Mouse (Mus musculus) retina, postnatal 1 day (tissue): ENCODE data around the gene Tmc1.

ENCODE experiments used
- DNase-seq: peaks from one replicate; pipeline ENCODE4 v3.0.0-alpha.2; 2012

The Tmc1 gene

GRCm38 (mm10) chr19:20953874-20954273 is at the start of gene Tmc1:
Gene Tmc1 (minus strand): TSS chr19:20954202.
- DNase-seq = no peak

GRCm38 (mm10) chr19:21001552-21001951 is 47.5 kb upstream of the Tmc1 start:
- no peak for DNase-seq

- no peak for DNase-seq
Observed at GRCm38 (mm10) chr19:20979244-20979643, 25.2 kb upstream of the Tmc1 start.

GRCm38 (mm10) chr19:20978148-20978547 is 24.1 kb upstream of the Tmc1 start:
- peak; percentile 17 for DNase-seq

GRCm38 (mm10) chr19:20971926-20972325 is 17.9 kb upstream of the Tmc1 start:
- no peak for DNase-seq

GRCm38 (mm10) chr19:20954815-20955214 is 813 bp upstream of the Tmc1 start:
- no peak for DNase-seq

GRCm38 (mm10) chr19:20944446-20944845 is 9.6 kb downstream of the Tmc1 start:
- DNase-seq = no peak

- DNase-seq = no peak
Observed at GRCm38 (mm10) chr19:20924282-20924681, 29.7 kb downstream of the Tmc1 start.

- peak; percentile 91 for DNase-seq
Observed at GRCm38 (mm10) chr19:20923336-20924211, 30.4 kb downstream of the Tmc1 start.

GRCm38 (mm10) chr19:20918241-20918640 is 35.8 kb downstream of the Tmc1 start:
- no peak for DNase-seq

- no peak for DNase-seq
Observed at GRCm38 (mm10) chr19:20915151-20915550, 38.9 kb downstream of the Tmc1 start.

- no peak for DNase-seq
Observed at GRCm38 (mm10) chr19:20910356-20910755, 43.6 kb downstream of the Tmc1 start.

- no peak for DNase-seq
Observed at GRCm38 (mm10) chr19:20881205-20881604, 72.8 kb downstream of the Tmc1 start.

- DNase-seq = no peak
Observed at GRCm38 (mm10) chr19:20875881-20876280, 78.1 kb downstream of the Tmc1 start.

GRCm38 (mm10) chr19:20861779-20862178 is 92.2 kb downstream of the Tmc1 start:
- DNase-seq = no peak

GRCm38 (mm10) chr19:20860270-20860669 is 93.7 kb downstream of the Tmc1 start:
- no peak for DNase-seq

GRCm38 (mm10) chr19:20857819-20858218 is 96.2 kb downstream of the Tmc1 start:
- no peak for DNase-seq

GRCm38 (mm10) chr19:20848906-20849305 is 105.1 kb downstream of the Tmc1 start:
- DNase-seq = peak; percentile 15

- DNase-seq = no peak
Observed at GRCm38 (mm10) chr19:20847476-20848073, 106.4 kb downstream of the Tmc1 start.

- peak; percentile 88 for DNase-seq
Observed at GRCm38 (mm10) chr19:20837422-20837821, 116.6 kb downstream of the Tmc1 start.

- peak; percentile 29 for DNase-seq
Observed at GRCm38 (mm10) chr19:20836055-20836845, 117.8 kb downstream of the Tmc1 start.

GRCm38 (mm10) chr19:20834895-20835294 is 119.1 kb downstream of the Tmc1 start:
- peak; percentile 60 for DNase-seq

- DNase-seq = no peak
Observed at GRCm38 (mm10) chr19:20799460-20799859, 154.5 kb downstream of the Tmc1 start.
